Mouse (Mus musculus): ENCODE measurements around the gene Abca8a.

DNA sequence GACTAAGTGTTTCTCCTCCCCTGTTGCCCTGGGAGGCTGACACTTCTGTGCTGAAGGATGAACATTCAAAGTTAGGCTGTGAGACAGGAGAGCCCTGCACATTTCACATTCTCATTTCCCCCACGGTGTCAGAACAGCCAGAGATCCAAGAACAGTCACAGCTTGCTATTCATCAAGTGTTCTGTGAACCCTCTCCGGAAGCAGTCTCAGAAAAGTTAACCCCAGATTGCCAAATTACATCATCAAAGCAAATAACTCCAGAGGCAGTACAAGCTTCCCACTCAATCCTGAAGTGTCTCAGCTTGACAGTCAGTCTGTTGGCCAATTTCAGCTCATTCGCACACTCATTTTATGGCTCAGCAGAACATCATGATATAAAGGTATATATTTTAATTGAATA, 100.8 kb downstream of the Abca8a start:
- no peak for TF ChIP-seq CTCF (IDR thresholded peaks at IDR 0.05; ENCODE audit: extremely low read depth, insufficient read depth, low read length)
- no peak for TF ChIP-seq POLR2A (IDR thresholded peaks at IDR 0.05; ENCODE audit: extremely low read depth, insufficient read depth, low read length)
